Mouse (Mus musculus) stomach, embryonic 16.5 days (tissue): ENCODE measurements around the gene Sap30bp. TPM values are rescaled to one million over a fixed set of nuclear protein-coding genes. Genes with fewer than 3 reads are reported as not detected.

ENCODE experiments used
- ATAC-seq: fragments of 200-750 bp; cut with Nextera tagmentation; 2 replicates; pipeline ENCODE4 v1.8.0; 2017; ENCODE audit warnings: moderate number of reproducible peaks, moderate TSS enrichment; ENCODE audit not compliant: insufficient read depth, low FRiP score
- H3K27ac ChIP-seq: fragments of 300-500 bp; sonication (generic); 2 replicates; pipeline ENCODE4 v1.5.1; 2014; ENCODE audit warnings: low read length
- H3K27me3 ChIP-seq: fragments of 300-500 bp; sonication (generic); 2 replicates; pipeline ENCODE4 v1.6.1; 2014; ENCODE audit warnings: low read length, control low read depth, mixed read lengths; ENCODE audit not compliant: control insufficient read depth, insufficient read depth
- H3K36me3 ChIP-seq: fragments of 300-500 bp; sonication (generic); 2 replicates; pipeline ENCODE4 v1.6.1; 2014; ENCODE audit warnings: low read length; ENCODE audit not compliant: control insufficient read depth, insufficient read depth
- H3K4me1 ChIP-seq: fragments of 300-500 bp; sonication (generic); 2 replicates; pipeline ENCODE4 v1.6.1; 2014; ENCODE audit warnings: low read length, control low read depth, mixed read lengths; ENCODE audit not compliant: control insufficient read depth, insufficient read depth
- H3K4me2 ChIP-seq: fragments of 300-500 bp; sonication (generic); 2 replicates; pipeline ENCODE4 v1.6.1; 2014; ENCODE audit warnings: low read depth, low read length, mixed read lengths
- H3K4me3 ChIP-seq: fragments of 300-500 bp; sonication (generic); replicated peaks from 2 replicates; pipeline ENCODE4 v1.5.1; 2014; ENCODE audit warnings: mild to moderate bottlenecking, low read length
- H3K9ac ChIP-seq: fragments of 300-500 bp; sonication (generic); 2 replicates; pipeline ENCODE4 v1.6.1; 2014; ENCODE audit warnings: low read length
- H3K9me3 ChIP-seq: fragments of 300-500 bp; sonication (generic); replicated peaks from 2 replicates; pipeline ENCODE4 v1.6.1; 2016; ENCODE audit warnings: low read length, control low read depth; ENCODE audit not compliant: control insufficient read depth
- WGBS: fragments of 180-500 bp; shearing (Covaris S2); extraction: QIAGEN DNeasy Blood & Tissue Kit; methylation state at CpG from one replicate; pipeline ENCODE4 v1.1.7; 2014; 5-methylcytosine and 5-hydroxymethylcytosine counted together
- polyA plus RNA-seq: library from polyadenylated mRNA; unstranded; fragments of >200 nt; fragmentation: Nextera tagmentation; extraction: Ambion mirVana; gene quantifications from 2 replicates; pipeline ENCODE4 v1.2.1, GENCODE M21; 2015

Sap30bp gene
- polyA plus RNA-seq, 1 experiment from 2014 or later: 32.0 TPM

DNA sequence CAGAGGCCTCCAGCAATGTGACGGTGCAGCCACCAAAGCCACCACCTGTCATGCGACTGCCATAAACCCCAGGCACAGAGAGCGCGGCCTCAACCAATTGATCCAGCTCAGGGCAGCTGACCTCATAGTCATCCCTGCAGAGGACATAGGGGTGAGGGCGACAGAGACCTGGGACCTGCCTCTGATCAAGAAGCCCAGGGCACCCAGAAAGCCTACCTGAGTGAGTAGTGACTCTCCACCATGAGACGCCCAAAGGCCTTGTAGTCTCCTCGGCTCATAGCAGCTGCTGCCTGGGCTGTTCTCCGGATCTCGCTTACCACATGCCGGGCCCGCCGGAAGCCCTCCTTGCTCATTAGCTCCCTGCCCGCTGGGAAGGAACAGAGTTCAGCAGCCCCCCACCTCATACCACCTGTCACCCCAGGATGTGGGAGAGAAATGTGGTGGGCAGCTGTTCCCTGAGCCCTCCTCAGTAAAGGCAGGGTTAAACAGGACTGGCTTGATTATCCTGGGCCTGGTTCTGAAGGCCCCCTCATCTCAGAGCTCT, 75.8 kb downstream of the Sap30bp start:
- H3K4me1 ChIP-seq: peaks cover 20% of the 10 kb centered on the region
- H3K27me3 ChIP-seq: no peaks in the 10 kb centered on the region
- no peak overlapping the region for H3K9ac ChIP-seq
- WGBS: 90% methylated on average over 13 of the region's 13 CpGs
- H3K36me3 ChIP-seq: peaks cover 23% of the 10 kb centered on the region; the same call in 1 of the 2 replicates
- no peak overlapping the region for H3K27ac ChIP-seq
- no peak overlapping the region for H3K4me3 ChIP-seq
- ATAC-seq: no peak
- H3K9me3 ChIP-seq: no peaks in the 10 kb centered on the region
- H3K4me2 ChIP-seq: no peak overlapping the region

DNA sequence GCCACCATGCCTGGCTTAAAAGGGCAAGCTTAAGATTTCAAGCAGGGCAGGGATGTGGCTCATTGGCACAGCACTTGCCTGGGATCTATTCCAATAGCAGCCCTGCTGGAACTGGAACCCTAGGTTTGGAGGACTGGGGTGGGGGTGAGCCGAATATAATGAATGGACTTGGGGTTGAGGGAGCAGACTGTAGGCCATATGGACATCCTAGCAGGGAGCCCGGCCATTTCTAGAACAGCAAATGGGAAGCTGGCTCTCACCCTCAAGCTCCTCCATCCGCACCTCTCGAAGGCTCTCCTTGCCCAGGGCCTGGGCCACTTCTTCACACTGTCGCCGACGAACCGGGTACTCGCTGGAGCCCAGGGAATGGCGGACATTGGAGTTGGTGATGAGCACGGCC, 76.6 kb downstream of the Sap30bp start:
- H3K36me3 ChIP-seq: peaks cover 23% of the 10 kb centered on the region; the same call in 1 of the 2 replicates
- peaks cover 14% of the 10 kb centered on the region for H3K4me1 ChIP-seq
- no peak for ATAC-seq
- no peak overlapping the region for H3K27ac ChIP-seq
- H3K4me2 ChIP-seq: no peak overlapping the region
- no peaks in the 10 kb centered on the region for H3K9me3 ChIP-seq
- WGBS: 91% methylated on average over 11 of the region's 11 CpGs
- H3K4me3 ChIP-seq: no peak overlapping the region
- H3K27me3 ChIP-seq: no peaks in the 10 kb centered on the region
- H3K9ac ChIP-seq: no peak overlapping the region

DNA sequence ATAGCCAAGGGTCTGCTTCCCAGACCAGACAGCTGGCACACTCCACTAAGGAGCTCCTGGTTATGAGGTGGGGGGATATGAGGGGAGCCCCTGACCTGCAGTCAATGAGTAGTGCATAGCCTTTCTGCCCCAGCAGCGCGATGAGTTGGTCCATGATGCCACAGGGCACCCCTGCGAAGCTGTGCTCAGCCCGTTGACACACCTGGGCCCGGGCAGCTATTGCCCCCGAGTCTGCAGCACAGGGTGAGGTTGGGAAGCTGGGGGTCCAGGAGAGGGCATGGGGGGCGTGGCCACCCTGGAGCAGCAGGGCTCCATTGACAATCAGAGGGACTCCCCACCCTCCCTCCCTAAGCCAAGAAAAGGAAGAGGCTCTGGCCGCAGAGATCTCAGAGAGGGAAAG, 77.1 kb downstream of the Sap30bp start:
- no peak overlapping the region for H3K9ac ChIP-seq
- H3K4me2 ChIP-seq: no peak overlapping the region
- WGBS: 92% methylated on average over 8 of the region's 8 CpGs
- H3K9me3 ChIP-seq: no peaks in the 10 kb centered on the region
- no peak for ATAC-seq
- H3K36me3 ChIP-seq: peaks cover 23% of the 10 kb centered on the region; the same call in 1 of the 2 replicates
- no peak overlapping the region for H3K4me3 ChIP-seq
- no peaks in the 10 kb centered on the region for H3K27me3 ChIP-seq
- peaks cover 13% of the 10 kb centered on the region for H3K4me1 ChIP-seq
- no peak overlapping the region for H3K27ac ChIP-seq

DNA sequence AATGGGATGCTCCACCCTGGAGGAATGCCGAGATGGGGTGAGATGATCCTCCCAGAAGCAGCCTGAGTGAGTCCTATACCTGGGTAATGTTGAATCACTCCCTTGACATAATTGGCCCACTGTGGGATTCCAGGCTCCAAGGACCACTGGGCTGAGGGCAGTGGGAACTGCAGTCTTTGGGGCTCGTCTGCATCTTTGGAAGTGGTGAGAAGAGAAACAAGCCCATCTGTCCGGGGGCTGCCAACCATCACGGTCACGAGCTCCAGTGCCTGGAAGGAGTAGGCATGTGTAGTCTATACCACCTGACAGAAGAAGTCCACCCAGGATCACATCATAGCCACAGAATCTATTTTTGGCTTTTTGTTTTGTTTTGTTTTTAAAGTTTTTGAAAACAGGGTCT, 77.9 kb downstream of the Sap30bp start:
- no peak for ATAC-seq
- no peak overlapping the region for H3K9ac ChIP-seq
- no peak overlapping the region for H3K27ac ChIP-seq
- no peaks in the 10 kb centered on the region for H3K9me3 ChIP-seq
- no peak overlapping the region for H3K4me2 ChIP-seq
- peaks cover 23% of the 10 kb centered on the region; the same call in 1 of the 2 replicates for H3K36me3 ChIP-seq
- no peaks in the 10 kb centered on the region for H3K27me3 ChIP-seq
- H3K4me3 ChIP-seq: no peak overlapping the region
- peaks cover 13% of the 10 kb centered on the region for H3K4me1 ChIP-seq
- WGBS: 85% methylated on average over 5 of the region's 5 CpGs

DNA sequence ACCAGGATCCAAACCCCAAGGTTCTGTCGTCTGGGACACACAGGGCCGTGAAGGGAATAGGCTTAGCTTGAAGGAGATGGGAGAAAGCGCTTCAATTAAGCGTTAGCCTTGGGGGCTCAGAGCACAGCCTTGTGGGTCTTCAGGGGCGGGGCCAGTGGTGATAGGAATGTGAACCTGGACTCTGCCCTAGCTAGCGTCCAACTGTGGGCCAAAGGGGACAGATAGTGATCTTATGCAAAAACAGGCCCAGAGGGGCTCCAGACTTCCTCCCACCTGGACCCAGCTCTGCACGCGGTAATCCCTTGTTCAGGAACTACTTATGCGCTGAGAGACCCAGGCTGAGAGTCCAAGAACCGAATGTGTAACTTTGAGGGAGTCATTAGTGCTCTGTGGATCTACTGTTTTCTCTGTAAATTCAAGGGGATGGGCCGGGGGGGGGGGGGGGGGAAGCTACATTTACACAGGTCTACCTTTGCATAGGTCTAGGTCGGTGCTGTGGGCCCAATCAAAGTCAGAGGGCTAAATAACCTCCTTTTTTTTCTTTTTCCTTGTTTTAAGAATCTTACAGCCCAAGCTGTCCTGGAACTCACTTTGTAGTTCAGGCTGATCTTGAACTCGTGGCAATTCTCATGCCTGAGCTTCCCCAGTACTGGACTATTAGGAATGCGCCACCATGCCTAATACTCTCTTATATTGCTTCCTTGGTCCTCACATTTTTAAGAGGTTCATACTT, 78.6 kb downstream of the Sap30bp start:
- no peak for ATAC-seq

DNA sequence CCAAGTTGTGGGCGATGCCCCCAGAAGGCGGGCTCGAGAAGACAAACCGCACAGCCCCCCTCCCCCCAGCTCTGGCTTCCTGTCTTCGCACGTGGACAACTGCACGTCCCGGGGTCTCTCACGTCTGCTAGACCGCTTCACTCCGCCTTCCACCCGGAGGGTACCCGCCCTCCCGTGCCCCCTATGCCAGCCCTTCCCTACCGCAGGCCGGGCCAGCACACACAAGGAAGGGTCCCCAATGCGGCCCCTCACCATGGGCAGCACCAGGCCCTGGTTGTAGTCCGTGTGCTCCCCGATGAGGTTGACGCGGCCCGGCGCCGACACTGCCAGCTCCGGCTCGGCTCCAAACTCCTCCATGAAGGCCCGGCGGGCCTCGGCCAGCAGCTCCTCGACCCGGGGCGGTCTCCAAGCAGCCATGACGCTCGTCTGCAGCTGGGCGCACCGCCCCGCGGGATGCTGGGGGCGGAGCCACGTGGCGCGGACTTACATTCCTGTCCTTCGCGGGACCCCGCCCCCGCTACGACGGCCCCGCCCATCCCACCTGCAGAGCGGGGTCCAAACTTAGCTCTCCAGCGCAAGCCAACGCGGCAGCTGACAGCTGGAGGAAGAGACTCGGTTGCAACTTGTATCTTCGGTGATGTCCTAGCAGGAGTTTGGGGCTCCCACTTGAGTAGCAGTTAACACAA, 79.3 kb downstream of the Sap30bp start, which contains the start of gene Galk1:
Gene Galk1 (minus strand): TSS at position 458 of the 686 bp plus-strand sequence.
- peak within 1 kb of the TSS; percentile 80 for H3K4me3 ChIP-seq
- peaks cover 13% of the 10 kb centered on the region for H3K4me1 ChIP-seq
- peak; percentile 92 for ATAC-seq
- H3K27ac ChIP-seq: peak within 1 kb of the TSS; percentile 95
- peaks cover 17% of the 10 kb centered on the region; the same call in 1 of the 2 replicates for H3K36me3 ChIP-seq
- under 1% methylated on average over 55 of the region's 55 CpGs for WGBS
- peak within 1 kb of the TSS; percentile 96 for H3K9ac ChIP-seq
- H3K9me3 ChIP-seq: no peaks in the 10 kb centered on the region
- H3K4me2 ChIP-seq: peak within 1 kb of the TSS; percentile 94
- no peaks in the 10 kb centered on the region for H3K27me3 ChIP-seq

More for the DNA sequence above, 78.6 kb downstream of the Sap30bp start:
- Histone ChIP-seq H3K9ac (peak overlapping the region; percentile 96), H3K4me1 (peaks cover 13% of the 10 kb centered on the region), H3K36me3 (peaks cover 23% of the 10 kb centered on the region; the same call in 1 of the 2 replicates), H3K9me3 (no peaks in the 10 kb centered on the region), H3K27me3 (no peaks in the 10 kb centered on the region), H3K4me3 (peak overlapping the region; percentile 80), H3K27ac (peak overlapping the region; percentile 95), H3K4me2 (peak overlapping the region; percentile 94)
- 25% methylated on average over 13 of the region's 14 CpGs for WGBS

DNA sequence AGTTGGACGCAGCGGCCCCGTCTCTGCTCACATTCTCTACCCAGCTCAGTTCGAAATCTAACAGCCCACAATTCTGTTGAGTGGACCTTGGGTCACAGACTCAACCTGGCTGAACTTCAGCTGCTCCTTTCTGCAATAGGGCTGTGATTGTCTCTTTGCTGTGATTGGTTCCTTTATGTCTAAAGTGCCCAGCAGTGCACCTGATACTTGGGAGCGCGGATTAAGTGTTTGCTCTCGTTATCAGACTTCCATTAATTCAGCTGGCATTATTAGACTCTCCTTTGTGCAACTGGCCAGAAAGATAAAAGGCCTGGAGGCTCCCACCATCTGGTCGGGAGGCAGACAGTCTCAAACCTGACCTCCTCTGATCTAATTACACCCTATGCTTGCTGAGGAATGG, 81.7 kb downstream of the Sap30bp start:
- Histone ChIP-seq H3K4me1 (peaks cover 13% of the 10 kb centered on the region), H3K36me3 (no peaks in the 10 kb centered on the region), H3K4me2 (peak overlapping the region; percentile 8; the same call in 1 of the 2 replicates), H3K9me3 (no peaks in the 10 kb centered on the region), H3K27me3 (no peaks in the 10 kb centered on the region), H3K9ac (no peak overlapping the region), H3K27ac (peak overlapping the region; percentile 38), H3K4me3 (no peak overlapping the region)
- 44% methylated on average over 8 of the region's 8 CpGs for WGBS
- peak; percentile 23; the same call in 1 of the 2 replicates for ATAC-seq
